Mouse (Mus musculus): ENCODE results near the gene Olfr608. TPM values are rescaled to one million over a fixed set of nuclear protein-coding genes. Genes with fewer than 3 reads are reported as not detected.

Gene Olfr608
- polyA plus RNA-seq, 1 experiment from 2014 or later = not detected

Other genes starting within 250 kb of the Olfr608 start
- gene Usp17ld, start 217.4 kb upstream of the Olfr608 start, polyA plus RNA-seq (2014; fragmentation: Nextera tagmentation; extraction: Ambion mirVana) = not detected in 2 replicates
- gene Olfr596, start 164.2 kb upstream of the Olfr608 start, polyA plus RNA-seq (2014; fragmentation: Nextera tagmentation; extraction: Ambion mirVana) = not detected in 2 replicates
- not detected in 2 replicates for gene Olfr597, start 153.6 kb upstream of the Olfr608 start, polyA plus RNA-seq (2014; fragmentation: Nextera tagmentation; extraction: Ambion mirVana)
- not detected in 2 replicates for gene Olfr598, start 146.3 kb upstream of the Olfr608 start, polyA plus RNA-seq (2014; fragmentation: Nextera tagmentation; extraction: Ambion mirVana)
- not detected in 2 replicates for gene Olfr599, start 134.0 kb upstream of the Olfr608 start, polyA plus RNA-seq (2014; fragmentation: Nextera tagmentation; extraction: Ambion mirVana)
- gene Olfr600, start 120.2 kb upstream of the Olfr608 start, polyA plus RNA-seq (2014; fragmentation: Nextera tagmentation; extraction: Ambion mirVana) = not detected in 2 replicates
- not detected in 2 replicates for gene Olfr601, start 107.2 kb upstream of the Olfr608 start, polyA plus RNA-seq (2014; fragmentation: Nextera tagmentation; extraction: Ambion mirVana)
- gene Olfr603, start 83.7 kb upstream of the Olfr608 start, polyA plus RNA-seq (2014; fragmentation: Nextera tagmentation; extraction: Ambion mirVana) = not detected in 2 replicates
- not detected in 2 replicates for gene Usp17lc, start 54.8 kb upstream of the Olfr608 start, polyA plus RNA-seq (2014; fragmentation: Nextera tagmentation; extraction: Ambion mirVana)
- not detected in 2 replicates for gene Olfr605, start 24.4 kb upstream of the Olfr608 start, polyA plus RNA-seq (2014; fragmentation: Nextera tagmentation; extraction: Ambion mirVana)
- gene Olfr606, start 20.8 kb upstream of the Olfr608 start, polyA plus RNA-seq (2014; fragmentation: Nextera tagmentation; extraction: Ambion mirVana) = not detected in 2 replicates
- gene Olfr607, start 5.7 kb upstream of the Olfr608 start, polyA plus RNA-seq (2014; fragmentation: Nextera tagmentation; extraction: Ambion mirVana) = not detected in 2 replicates
- not detected in 2 replicates for gene Olfr609, start 28.2 kb downstream of the Olfr608 start, polyA plus RNA-seq (2014; fragmentation: Nextera tagmentation; extraction: Ambion mirVana)
- not detected in 2 replicates for gene Olfr610, start 42.2 kb downstream of the Olfr608 start, polyA plus RNA-seq (2014; fragmentation: Nextera tagmentation; extraction: Ambion mirVana)
- not detected in 2 replicates for gene Olfr611, start 51.0 kb downstream of the Olfr608 start, polyA plus RNA-seq (2014; fragmentation: Nextera tagmentation; extraction: Ambion mirVana)
- not detected in 2 replicates for gene Olfr612, start 72.8 kb downstream of the Olfr608 start, polyA plus RNA-seq (2014; fragmentation: Nextera tagmentation; extraction: Ambion mirVana)
- gene Olfr613, start 78.2 kb downstream of the Olfr608 start, polyA plus RNA-seq (2014; fragmentation: Nextera tagmentation; extraction: Ambion mirVana) = not detected in 2 replicates
- not detected in 2 replicates for gene Olfr615, start 86.2 kb downstream of the Olfr608 start, polyA plus RNA-seq (2014; fragmentation: Nextera tagmentation; extraction: Ambion mirVana)
- not detected in 2 replicates for gene Olfr616, start 99.3 kb downstream of the Olfr608 start, polyA plus RNA-seq (2014; fragmentation: Nextera tagmentation; extraction: Ambion mirVana)
- gene Olfr617, start 103.2 kb downstream of the Olfr608 start, polyA plus RNA-seq (2014; fragmentation: Nextera tagmentation; extraction: Ambion mirVana) = not detected in 2 replicates
- not detected in 2 replicates for gene Olfr618, start 120.2 kb downstream of the Olfr608 start, polyA plus RNA-seq (2014; fragmentation: Nextera tagmentation; extraction: Ambion mirVana)
- gene Olfr619, start 130.7 kb downstream of the Olfr608 start, polyA plus RNA-seq (2014; fragmentation: Nextera tagmentation; extraction: Ambion mirVana) = not detected in 2 replicates
- gene Olfr620, start 142.7 kb downstream of the Olfr608 start, polyA plus RNA-seq (2014; fragmentation: Nextera tagmentation; extraction: Ambion mirVana) = not detected in 2 replicates
- gene Olfr622, start 172.8 kb downstream of the Olfr608 start, polyA plus RNA-seq (2014; fragmentation: Nextera tagmentation; extraction: Ambion mirVana) = not detected in 2 replicates
- gene Olfr623, start 193.8 kb downstream of the Olfr608 start, polyA plus RNA-seq (2014; fragmentation: Nextera tagmentation; extraction: Ambion mirVana) = not detected in 2 replicates
- gene Olfr624, start 201.3 kb downstream of the Olfr608 start, polyA plus RNA-seq (2014; fragmentation: Nextera tagmentation; extraction: Ambion mirVana) = not detected in 2 replicates
- gene Olfr625-ps1, start 212.8 kb downstream of the Olfr608 start, polyA plus RNA-seq (2014; fragmentation: Nextera tagmentation; extraction: Ambion mirVana) = not detected in 2 replicates
- gene Olfr243, start 244.8 kb downstream of the Olfr608 start, polyA plus RNA-seq (2014; fragmentation: Nextera tagmentation; extraction: Ambion mirVana) = not detected in 2 replicates

All from forebrain, embryonic 14.5 days (tissue).